Mouse (Mus musculus) mature B cell (primary cell): ENCODE measurements around the gene Gfi1.

Experiments used
- in situ Hi-C: fragments of 300-500 bp; cut with MboI; formaldehyde crosslinking; loops from 2 replicates; pipeline ENCODE4 v1.14.3; 2019

The Gfi1 gene

DNA sequence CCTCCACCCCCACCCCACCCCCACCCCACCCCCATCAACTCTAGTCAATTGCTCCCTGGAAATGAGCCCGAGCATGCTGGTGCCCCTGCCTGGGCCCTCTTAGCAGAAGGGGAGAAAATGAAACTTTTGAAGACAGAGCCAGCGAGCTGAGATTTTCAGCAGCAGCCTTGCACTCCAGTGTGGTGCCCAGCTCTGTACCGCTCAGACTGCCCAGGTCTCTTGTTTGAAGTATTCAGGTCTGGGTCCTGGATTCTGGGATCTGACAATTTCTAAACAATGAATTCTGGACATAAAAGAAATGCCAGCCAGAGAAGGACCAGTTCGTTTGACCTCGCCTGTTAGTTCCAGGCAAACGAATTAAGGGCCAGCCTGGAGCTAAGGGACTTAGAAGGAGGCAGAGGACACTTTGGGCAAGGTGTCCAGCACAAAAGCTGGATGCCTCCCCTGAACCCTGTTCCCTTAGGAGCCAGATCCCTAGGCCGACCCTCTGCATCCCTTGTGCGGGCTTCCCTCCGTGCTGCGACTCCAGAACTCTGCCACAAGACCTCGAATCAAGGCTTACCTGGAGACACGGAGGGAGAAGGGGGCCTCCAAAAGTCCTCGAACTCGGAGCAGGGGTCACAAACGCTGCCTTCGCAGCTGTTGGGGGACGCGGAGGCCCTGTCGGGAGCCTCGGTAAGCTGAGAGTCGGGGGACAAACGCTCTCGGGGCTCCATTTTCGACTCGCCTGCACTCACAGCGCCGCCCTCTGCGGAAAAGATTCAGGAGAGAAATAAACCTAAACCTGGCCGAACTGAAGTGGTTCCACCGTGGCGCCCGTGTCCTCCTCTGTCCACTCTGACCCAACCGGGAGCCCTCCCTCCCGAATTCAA lies 2.9 kb downstream of the Gfi1 start:
- in situ Hi-C loops, result no loop called here

DNA sequence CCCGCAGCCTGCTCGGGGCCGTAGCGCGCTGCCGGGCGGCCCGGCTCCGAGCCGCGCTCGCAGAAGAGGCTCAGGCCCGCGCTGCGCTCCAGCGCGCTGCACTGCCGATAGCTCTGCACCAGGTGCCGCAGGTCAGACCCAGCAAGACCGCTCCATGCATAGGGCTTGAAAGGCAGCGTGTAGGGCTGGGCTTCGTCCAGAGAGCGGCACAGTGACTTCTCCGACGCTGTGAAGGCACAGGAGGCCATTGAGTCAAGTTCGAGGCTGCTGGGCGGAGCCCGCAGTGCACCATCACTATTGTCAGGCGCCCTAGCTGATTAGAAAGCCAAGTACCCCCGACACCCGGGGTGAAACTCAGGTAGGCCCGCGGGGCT lies 4.2 kb downstream of the Gfi1 start:
- in situ Hi-C loops, result no loop called here

DNA sequence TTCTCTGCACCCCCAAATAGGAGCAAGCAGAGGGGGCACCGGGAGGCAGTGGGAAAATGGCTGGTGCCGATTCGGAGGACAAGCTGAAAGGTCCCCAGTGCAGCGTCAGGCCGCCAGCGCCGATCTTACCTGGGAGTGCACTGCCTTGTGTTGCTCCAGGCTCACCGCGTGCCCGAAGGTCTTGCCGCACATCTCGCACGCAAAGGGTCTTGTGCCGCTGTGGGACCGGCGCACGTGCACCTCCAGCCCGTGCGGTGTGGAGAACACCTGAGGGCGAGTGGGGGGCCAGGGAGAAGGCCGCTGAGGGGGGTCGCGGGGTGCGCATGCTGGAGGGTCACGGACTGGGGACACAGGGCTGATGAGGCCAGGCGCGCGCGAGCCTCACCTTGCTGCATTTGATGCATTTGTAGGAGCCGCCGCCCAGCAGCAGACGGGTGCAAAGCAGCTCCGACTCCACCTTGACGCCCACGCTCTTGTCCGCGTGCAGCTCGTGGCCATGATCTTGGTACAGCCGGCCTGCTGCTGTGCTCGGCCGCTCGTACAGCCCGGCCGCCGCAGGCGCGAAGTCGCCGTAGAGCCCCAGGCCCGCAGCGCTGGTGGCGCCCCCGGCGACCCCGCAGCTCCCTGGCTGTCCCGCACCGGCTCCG lies 4.7 kb downstream of the Gfi1 start:
- in situ Hi-C loops, result no loop called here

DNA sequence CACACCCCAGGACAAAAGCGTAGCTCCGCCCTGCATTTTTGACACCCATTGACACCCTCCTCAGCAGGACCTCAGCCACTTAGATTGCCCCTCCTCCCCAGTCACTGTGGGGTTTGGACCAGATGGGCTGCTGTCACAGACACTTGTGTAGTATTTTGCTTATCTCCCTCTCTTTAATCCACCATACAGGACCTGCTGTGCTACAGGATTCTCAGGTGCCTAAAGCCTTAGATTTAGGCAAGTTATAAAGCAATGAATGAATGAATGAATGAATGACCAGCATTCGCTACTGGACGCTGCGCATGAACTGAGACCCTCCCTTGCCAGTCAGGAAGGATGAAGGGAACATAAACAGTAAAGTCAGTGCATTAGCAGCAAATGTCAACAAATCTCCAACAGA lies 5.3 kb downstream of the Gfi1 start:
- in situ Hi-C loops, result no loop called here

DNA sequence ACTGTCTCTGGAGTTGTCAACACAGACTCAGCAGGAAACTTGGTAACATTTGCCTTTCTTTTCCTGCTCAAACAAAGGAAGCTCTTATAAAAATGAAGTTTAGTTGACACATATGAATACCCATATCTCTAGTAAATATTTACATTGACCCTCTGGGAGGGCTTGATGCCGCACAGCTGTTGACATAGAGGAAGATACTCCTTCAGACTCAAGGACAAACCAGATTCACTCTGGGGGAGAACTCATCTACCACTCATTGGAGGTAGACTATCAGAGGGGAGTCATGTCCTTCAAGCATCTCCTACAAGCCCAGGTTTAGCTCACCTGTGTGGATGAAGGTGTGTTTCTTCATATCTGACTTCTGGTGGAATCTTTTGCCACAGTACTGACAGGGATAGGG lies 6.0 kb downstream of the Gfi1 start:
- in situ Hi-C loops, result no loop called here

DNA sequence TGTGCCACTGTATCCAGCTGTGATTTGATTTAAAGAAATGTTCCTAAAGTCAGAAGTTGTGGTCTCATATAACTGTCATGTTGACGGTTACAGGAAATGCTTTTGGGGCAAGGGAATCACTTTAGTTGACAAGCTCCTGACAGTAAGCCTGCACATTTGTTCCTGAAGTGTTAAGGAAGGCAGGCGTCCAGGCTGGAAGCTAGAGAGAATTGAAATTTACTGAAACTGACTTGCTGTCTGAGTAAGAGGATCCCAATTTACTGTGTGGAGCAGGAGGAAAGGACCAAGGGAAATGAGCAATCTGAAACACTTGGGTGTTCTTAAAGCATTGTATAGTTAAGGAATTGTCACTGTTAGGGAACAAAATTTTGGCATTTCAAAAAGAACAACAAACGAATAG lies 6.6 kb downstream of the Gfi1 start:
- in situ Hi-C loops, result no loop called here

DNA sequence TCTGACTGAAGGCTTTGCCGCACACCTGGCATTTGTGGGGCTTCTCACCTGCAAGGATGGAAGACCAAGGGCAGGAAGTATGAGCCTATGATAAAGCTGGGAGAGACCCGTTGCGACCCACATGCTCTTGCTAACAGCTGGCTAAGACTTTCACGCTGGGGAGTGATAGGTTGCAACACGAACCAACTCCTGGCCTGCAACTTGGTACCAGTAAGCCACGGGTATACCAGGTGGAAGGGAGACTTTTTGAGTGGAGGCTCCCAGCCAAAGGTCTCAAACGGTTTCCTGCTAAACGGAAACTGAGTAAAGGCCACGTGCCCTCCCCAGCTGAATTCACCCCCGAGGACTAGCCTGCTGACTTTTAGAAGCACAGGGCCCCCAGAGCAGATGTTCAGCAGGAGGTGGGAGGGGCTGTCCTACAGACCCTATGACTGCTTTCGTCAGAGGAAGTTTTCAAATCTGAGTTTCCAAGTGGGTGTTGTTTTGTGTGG lies 7.9 kb downstream of the Gfi1 start:
- in situ Hi-C loops, result no loop called here

DNA sequence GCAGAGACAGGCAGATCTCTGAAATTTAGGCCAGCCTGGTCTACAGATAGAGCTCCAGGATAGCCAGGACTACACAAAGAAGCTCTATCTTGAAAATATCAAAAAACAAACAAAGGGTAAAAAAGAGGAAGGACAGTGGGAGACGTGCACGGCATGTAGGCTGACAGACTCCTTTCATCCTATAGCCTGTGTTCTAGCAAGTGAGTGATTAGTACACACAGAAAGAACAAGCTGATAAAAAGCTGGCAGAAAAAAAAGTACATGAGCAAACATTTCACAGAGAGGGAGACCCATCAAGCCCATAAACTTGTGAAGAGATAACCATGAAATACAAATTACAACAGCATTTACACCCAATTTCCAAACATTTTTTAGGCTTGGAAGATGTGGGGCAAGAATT lies 14.1 kb downstream of the Gfi1 start:
- in situ Hi-C loops, result no loop called here

DNA sequence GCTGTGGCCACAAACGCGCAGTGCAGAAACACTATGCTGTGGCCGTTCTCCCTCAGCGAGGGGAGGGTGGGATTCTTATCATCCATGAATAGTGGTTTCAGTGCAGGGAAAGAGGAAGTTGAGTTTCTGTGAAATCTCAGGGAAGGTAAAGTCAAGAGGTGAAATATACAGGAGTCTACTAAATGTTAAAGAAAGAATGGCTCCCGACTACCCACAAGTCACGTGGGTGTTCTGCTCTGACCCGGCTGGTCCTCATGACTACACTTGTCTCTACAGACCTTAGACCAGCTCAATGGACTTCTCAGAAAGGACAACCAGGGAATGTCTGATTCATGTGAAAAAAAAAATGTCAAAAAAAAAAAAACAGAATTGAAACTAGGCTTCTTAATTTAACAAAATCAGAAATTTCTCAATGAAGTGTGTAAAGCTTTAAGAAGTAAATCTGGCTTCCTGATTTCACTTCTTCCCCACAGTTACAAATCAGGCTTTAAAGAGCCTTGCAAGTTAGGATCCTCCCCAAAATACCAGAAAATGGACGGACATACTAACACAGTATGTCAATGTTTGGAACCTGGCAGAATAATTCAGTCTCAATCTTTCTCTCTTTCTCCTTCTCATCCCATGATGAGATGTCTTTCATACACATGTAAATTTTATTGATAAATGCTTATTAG lies 17.6 kb downstream of the Gfi1 start:
- in situ Hi-C loops, result no loop called here

DNA sequence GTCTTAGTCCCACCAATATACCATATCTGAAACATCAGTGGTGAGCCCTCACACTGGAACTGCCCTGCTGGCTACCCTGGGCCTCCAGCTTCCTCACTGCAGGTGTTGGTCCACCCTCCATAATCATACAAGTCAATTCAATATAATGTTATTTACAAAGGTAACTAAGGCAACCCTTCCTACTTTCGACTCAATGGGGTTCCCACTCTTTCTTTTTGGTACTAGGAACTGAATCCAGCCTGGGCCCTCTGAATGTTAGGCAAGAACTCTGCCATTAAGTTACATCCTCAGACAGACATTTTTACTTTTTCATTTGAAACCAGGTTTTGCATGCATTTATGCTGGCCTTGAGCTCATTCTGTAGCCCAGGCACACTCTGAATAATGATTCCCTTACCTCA lies 19.6 kb downstream of the Gfi1 start:
- in situ Hi-C loops, result no loop called here

DNA sequence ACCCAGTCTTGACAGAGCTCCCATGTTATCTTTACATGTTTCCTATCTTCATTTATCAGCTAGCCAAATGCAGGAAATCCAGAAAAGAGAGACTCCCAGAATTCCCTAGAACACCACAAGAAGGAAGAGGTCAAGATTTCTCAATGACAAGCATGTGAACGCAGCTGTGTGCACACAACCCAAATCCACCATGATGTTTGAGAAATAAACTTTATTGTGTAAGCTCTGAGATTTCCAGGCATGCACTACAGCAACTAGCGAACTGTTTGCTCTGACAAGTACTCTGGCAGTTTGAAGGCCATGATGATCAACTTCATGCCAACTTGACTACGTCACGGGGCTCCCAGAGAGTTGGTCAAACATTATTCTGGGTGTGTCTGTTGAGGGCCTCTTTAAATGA lies 20.1 kb downstream of the Gfi1 start:
- in situ Hi-C loops, result no loop called here

DNA sequence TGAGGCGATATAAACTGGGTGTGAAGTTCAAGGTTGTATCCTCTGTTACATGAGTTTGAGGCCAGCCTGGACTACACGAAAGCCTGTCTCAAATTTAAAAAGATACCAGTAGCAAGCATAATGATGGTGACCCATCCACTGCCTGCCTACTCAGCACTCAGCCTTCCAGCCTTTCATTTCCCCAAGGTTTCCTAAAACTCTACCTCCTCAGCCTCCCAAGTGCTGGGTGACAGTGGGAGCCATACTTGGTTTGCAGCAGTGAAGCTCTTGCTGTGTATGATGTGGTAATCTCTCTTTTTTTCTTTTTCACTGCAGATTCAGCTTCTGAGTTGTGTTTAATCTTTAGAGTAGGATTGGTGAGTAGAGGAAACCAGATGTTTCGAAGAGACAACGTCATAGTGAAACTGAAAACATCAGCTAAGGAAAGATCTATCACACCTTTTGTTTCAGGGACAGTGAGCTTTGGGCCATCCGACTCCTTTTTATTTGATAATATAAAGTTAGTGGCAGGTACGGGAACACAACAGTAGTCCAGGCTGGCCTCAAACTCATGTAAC lies 22.6 kb downstream of the Gfi1 start:
- in situ Hi-C loops, result no loop called here

DNA sequence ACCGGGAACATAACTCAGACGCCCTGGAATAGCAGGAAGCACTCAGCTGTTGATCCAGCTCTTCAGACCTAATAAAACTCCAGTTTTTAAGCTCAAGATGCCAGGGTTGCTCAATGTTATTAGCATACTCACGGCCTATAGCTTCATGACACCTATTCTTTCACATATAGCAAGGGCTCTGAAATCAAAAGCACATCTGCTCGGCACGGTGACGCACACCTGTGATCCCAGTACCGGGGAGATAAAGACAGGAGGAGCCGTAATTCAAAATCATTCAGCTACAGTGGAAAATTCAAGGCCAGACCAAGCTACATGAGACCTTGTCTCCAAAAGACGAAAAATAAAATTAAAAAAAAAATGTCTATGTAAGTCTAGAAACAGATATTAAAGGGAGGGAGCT lies 24.2 kb downstream of the Gfi1 start:
- in situ Hi-C loops, result no loop called here

DNA sequence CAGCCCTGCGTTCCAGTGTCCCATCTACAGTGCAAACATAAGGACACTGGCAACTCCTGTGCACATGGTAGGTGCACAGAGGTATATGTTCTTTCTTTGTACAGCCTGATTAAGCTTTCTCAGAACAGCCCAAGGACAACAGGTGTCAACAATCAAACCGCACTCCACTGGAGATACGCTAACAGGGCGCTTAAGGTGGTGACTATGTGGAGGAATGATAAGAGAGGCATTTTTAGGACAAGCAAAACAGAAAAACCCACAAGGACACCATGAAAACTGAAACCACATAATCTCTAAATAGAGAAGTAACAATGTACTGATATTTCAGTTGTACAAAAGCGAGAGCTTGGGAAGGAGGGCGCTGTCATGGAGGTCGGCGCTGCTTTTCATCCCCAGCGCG lies 25.0 kb downstream of the Gfi1 start:
- in situ Hi-C loops, result no loop called here

DNA sequence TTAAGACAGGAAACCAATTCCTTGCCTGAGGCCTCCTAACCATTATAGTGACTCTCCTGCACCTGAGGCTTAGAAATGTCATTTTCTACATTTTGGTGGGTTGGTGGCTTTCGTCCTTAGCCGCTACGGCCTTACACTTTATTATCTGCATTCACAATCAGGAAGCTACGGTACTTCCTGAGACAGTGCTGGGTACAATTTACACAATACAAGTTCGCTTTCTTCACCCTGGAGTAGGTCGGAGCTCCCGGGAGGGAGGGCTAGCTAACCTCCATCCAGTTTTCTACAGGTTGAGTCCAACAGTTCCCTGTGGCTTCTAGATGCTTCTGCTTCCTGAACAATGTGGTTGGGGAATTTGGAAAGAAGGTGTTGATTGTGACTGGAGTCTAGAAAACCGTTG lies 26.9 kb downstream of the Gfi1 start:
- in situ Hi-C loops, result no loop called here

DNA sequence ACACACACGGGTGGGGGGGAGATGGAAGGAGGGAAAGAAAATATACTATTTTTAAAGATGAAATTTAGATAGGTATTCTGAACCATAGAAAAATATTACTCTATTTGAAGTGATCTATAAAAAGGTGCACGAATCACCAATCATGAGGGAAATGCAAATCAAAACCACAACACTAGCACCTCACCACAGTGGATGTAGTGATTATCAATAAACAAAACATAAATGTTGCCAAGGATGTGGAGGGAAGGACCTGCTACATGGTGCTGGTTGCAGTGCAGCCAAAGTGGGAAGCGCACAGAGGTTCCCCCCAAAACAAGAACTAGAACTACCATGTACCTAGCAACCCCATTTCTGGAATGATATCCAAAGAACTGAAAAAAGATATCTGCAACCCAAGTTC lies 30.8 kb downstream of the Gfi1 start:
- in situ Hi-C loops, result no loop called here

DNA sequence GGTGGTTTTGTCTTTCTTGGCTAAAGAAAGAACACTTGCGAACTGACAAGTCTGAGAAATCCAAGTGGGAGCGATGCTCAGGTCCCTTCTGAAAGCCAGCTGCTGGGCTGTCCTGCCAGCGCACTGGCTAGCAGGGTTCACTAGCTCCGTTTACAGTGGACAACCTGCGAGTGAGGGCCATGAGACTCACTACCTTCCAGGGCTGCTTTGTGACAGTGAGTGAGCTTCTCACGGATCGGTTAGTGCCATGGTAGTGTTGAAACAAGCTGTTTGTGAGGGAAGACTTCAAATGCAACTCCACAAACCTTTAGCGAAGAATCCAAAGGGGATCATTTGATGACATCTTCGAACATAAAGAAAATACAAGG lies 37.4 kb downstream of the Gfi1 start:
- in situ Hi-C loops, result no loop called here

DNA sequence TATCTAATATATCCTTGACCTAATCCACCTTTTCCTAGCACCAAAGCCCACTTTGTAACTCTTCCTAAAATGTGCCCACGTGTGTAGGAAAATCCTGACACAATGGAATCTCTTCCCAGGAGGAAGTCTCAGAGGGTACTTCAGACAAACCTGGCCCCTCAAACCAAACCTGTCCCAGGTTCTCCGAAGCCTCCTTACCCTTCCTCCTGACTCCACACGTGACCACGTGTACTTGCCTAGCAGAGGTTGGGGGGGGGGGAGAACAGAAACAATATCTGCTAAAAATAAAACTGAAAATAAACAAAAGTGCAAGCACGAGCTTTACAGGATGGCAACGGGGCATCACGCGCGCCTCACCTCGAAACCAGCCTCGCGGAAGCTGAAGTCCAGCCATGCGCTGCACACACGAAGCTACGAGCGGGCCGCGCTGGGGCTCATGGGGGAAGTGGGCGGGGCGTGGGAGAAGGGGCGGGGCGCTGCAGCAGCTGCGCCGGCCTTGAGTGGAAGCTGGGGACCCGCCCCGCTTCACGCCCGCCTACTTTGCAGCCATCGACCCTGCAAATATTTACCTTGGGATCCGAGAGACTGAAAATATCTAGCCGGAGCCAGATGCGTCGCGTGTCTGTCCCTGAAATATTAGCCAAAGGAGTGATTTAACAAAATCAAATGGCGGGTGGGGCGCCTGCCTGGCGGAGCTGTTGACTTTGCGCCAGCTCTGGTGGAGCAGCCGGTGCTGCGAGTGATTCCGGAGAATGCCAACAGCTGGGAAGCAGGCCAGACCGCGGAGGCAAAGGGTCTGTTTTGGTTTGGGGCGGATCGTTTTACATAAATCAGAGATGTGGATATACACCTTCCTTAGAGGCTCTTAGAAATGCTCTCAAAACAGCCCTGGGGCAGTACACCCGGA lies 38.0 kb downstream of the Gfi1 start:
- in situ Hi-C loops, result no loop called here

DNA sequence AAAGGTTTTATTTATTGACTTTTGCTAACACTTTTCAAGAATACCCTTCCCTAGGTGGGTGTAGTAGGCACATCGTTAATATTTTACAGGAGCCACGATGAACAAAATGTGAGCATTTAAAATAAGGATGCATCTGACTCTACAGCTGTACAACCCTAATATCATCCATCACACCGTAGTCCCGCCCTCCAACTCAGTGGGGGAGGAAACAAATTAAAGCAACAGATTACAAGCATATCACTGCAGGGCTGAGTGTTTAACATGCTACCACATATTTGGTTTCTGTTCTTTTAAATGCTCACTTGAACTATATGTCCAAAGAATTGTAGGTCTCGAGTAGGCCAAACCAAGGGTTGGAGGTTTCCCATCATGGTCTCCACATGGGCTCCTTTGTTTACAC lies 38.7 kb downstream of the Gfi1 start:
- in situ Hi-C loops, result no loop called here

DNA sequence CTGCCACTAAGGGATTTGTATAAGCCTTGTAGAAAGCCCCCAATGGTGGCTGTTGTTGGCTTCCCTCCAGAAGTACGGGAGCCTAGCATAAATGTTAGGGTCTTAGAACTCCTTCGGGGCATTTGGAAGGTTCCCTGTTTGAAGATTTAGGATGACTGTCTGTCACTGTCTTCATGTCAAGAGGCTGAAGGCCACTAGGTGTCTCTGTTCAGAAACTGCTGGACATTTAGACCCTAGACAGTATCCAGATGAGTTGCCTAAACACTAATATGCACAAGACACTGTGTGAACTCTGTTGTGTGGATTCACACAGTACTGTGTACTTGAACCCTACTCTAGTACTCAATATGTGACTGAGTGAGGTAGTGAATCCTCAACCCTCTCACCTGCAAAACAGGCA lies 41.5 kb downstream of the Gfi1 start:
- in situ Hi-C loops, result no loop called here

DNA sequence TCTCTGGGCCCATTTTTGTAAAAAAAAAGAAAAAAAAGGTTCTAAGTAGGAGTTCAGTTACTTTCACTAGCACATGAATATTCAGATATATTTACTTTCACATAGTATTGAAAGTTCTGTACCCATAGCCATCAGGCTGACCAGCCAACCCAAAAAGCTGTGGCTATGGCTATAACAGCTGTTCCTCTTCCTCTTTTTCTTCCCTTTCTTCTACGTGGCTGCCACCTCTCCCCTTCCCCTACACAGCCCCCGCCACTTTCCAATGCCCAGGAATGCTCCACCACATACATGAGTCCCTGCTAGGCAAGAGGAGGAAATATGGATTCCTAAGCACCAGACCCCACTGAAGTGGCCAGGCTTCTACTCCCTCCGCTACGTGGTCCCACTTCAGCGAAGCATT lies 44.5 kb downstream of the Gfi1 start:
- in situ Hi-C loops, result no loop called here

DNA sequence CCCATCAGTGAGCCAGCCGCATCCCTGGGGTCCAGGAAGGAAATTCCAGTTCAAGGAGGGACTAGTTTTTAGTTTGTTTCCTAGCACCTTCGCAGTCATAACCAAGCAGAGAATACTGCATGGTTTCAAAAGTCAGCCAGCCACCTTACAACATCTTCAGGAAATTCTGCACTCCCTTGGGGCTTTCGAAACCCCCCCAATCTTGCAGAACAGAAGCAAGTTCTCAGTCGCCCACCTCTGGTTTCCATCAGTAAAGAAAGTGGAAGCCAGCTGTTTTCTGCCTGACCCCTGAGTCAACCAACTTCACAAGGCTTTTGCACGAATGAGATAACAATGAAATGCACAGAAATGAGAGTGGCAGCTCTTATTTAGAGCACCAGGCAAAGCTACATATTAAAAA lies 47.4 kb downstream of the Gfi1 start:
- in situ Hi-C loops, result no loop called here
